Mouse (Mus musculus): ENCODE measurements around the gene Tbc1d22a. TPM values are rescaled to one million over a fixed set of nuclear protein-coding genes. Genes with fewer than 3 reads are reported as not detected.
A peak's percentile ranks its signal among the peaks of the same experiment; 100 is the strongest.

Gene Tbc1d22a
- 5.2 and 16.3 TPM in 2 replicates for polyA plus RNA-seq (2011; ENCODE audit: insufficient read depth, insufficient read length, low replicate concordance, missing spikeins)

GRCm38 (mm10) chr15:86213753-86214548 lies at the start of gene Tbc1d22a:
Gene Tbc1d22a (plus strand): TSS chr15:86214459.
- H3K4me1 ChIP-seq (ENCODE audit: control insufficient read depth, insufficient read depth, low read length): peaks cover 5% of the 10 kb centered on the region; the same call in 1 of the 2 replicates
- peak within 1 kb of the TSS; percentile 97 for H3K4me3 ChIP-seq (replicated peaks; ENCODE audit: control insufficient read depth, low read depth, low read length)
- TF ChIP-seq POLR2A (IDR thresholded peaks at IDR 0.05; ENCODE audit: borderline replicate concordance, control insufficient read depth, low read depth, low read length): peak; percentile 90; the same call in 1 of the 2 replicates
- TF ChIP-seq CTCF (IDR thresholded peaks at IDR 0.05; ENCODE audit: control insufficient read depth, insufficient read depth, low read length): no peak
- peak within 1 kb of the TSS; percentile 87 for H3K27ac ChIP-seq (ENCODE audit: control insufficient read depth, insufficient read depth, low read depth, low read length, poor library complexity)
- under 1% methylated on average over 64 of the region's 64 CpGs for WGBS

GRCm38 (mm10) chr15:86164718-86165345 lies 49.4 kb upstream of the Tbc1d22a start:
- no peak overlapping the region for H3K27ac ChIP-seq (ENCODE audit: control insufficient read depth, insufficient read depth, low read depth, low read length, poor library complexity)
- WGBS: 89% methylated on average over 21 of the region's 21 CpGs
- TF ChIP-seq CTCF (IDR thresholded peaks at IDR 0.05; ENCODE audit: control insufficient read depth, insufficient read depth, low read length) (no peak), POLR2A (IDR thresholded peaks at IDR 0.05; ENCODE audit: borderline replicate concordance, control insufficient read depth, low read depth, low read length) (no peak)
- H3K4me1 ChIP-seq (ENCODE audit: control insufficient read depth, insufficient read depth, low read length): peaks cover 3% of the 10 kb centered on the region; the same call in 1 of the 2 replicates
- no peak overlapping the region for H3K4me3 ChIP-seq (replicated peaks; ENCODE audit: control insufficient read depth, low read depth, low read length)

- 83% methylated on average over 24 of the region's 24 CpGs for WGBS
- no peak overlapping the region for H3K4me3 ChIP-seq (replicated peaks; ENCODE audit: control insufficient read depth, low read depth, low read length)
- H3K27ac ChIP-seq (ENCODE audit: control insufficient read depth, insufficient read depth, low read depth, low read length, poor library complexity): no peak overlapping the region
- H3K4me1 ChIP-seq (ENCODE audit: control insufficient read depth, insufficient read depth, low read length): peaks cover 4% of the 10 kb centered on the region; the same call in 1 of the 2 replicates
- TF ChIP-seq POLR2A (IDR thresholded peaks at IDR 0.05; ENCODE audit: borderline replicate concordance, control insufficient read depth, low read depth, low read length) (no peak), CTCF (IDR thresholded peaks at IDR 0.05; ENCODE audit: control insufficient read depth, insufficient read depth, low read length) (no peak)
Observed at GRCm38 (mm10) chr15:86165811-86166590, 48.3 kb upstream of the Tbc1d22a start.

- Histone ChIP-seq H3K4me3 (replicated peaks; ENCODE audit: control insufficient read depth, low read depth, low read length) (no peak overlapping the region), H3K27ac (ENCODE audit: control insufficient read depth, insufficient read depth, low read depth, low read length, poor library complexity) (no peak overlapping the region), H3K4me1 (ENCODE audit: control insufficient read depth, insufficient read depth, low read length) (peaks cover 5% of the 10 kb centered on the region; the same call in 1 of the 2 replicates)
- WGBS: 84% methylated on average over 7 of the region's 7 CpGs
- TF ChIP-seq POLR2A (IDR thresholded peaks at IDR 0.05; ENCODE audit: borderline replicate concordance, control insufficient read depth, low read depth, low read length): no peak
- TF ChIP-seq CTCF (IDR thresholded peaks at IDR 0.05; ENCODE audit: control insufficient read depth, insufficient read depth, low read length): no peak
Observed at GRCm38 (mm10) chr15:86167032-86167655, 47.1 kb upstream of the Tbc1d22a start.

GRCm38 (mm10) chr15:86167787-86168504 lies 46.3 kb upstream of the Tbc1d22a start:
- no peak overlapping the region for H3K27ac ChIP-seq (ENCODE audit: control insufficient read depth, insufficient read depth, low read depth, low read length, poor library complexity)
- H3K4me1 ChIP-seq (ENCODE audit: control insufficient read depth, insufficient read depth, low read length): peaks cover 5% of the 10 kb centered on the region; the same call in 1 of the 2 replicates
- 46% methylated on average over 10 of the region's 10 CpGs for WGBS
- TF ChIP-seq POLR2A (IDR thresholded peaks at IDR 0.05; ENCODE audit: borderline replicate concordance, control insufficient read depth, low read depth, low read length): no peak
- TF ChIP-seq CTCF (IDR thresholded peaks at IDR 0.05; ENCODE audit: control insufficient read depth, insufficient read depth, low read length): peak; percentile 22; the same call in 1 of the 2 replicates
- no peak overlapping the region for H3K4me3 ChIP-seq (replicated peaks; ENCODE audit: control insufficient read depth, low read depth, low read length)

GRCm38 (mm10) chr15:86168505-86168867 lies 45.8 kb upstream of the Tbc1d22a start:
- H3K27ac ChIP-seq (ENCODE audit: control insufficient read depth, insufficient read depth, low read depth, low read length, poor library complexity): no peak overlapping the region
- WGBS: 20% methylated on average over 7 of the region's 7 CpGs
- TF ChIP-seq POLR2A (IDR thresholded peaks at IDR 0.05; ENCODE audit: borderline replicate concordance, control insufficient read depth, low read depth, low read length): no peak
- TF ChIP-seq CTCF (IDR thresholded peaks at IDR 0.05; ENCODE audit: control insufficient read depth, insufficient read depth, low read length): no peak
- H3K4me3 ChIP-seq (replicated peaks; ENCODE audit: control insufficient read depth, low read depth, low read length): no peak overlapping the region
- H3K4me1 ChIP-seq (ENCODE audit: control insufficient read depth, insufficient read depth, low read length): peaks cover 5% of the 10 kb centered on the region; the same call in 1 of the 2 replicates

Data from bone marrow, adult 2 months (tissue).